Mouse (Mus musculus) cerebellum, adult 8-10 months (tissue): Measurements from ENCODE around the gene March4.
A peak's percentile ranks its signal among the peaks of the same experiment; 100 is the strongest.

Experiments
- DNase-seq: peaks from one replicate; pipeline ENCODE4 v3.0.0; 2022

The March4 gene

GRCm38 (mm10) chr1:72536611-72537351, at the start of gene March4:
Gene March4 (minus strand): TSS chr1:72536930.
- peak; percentile 46 for DNase-seq

DNA sequence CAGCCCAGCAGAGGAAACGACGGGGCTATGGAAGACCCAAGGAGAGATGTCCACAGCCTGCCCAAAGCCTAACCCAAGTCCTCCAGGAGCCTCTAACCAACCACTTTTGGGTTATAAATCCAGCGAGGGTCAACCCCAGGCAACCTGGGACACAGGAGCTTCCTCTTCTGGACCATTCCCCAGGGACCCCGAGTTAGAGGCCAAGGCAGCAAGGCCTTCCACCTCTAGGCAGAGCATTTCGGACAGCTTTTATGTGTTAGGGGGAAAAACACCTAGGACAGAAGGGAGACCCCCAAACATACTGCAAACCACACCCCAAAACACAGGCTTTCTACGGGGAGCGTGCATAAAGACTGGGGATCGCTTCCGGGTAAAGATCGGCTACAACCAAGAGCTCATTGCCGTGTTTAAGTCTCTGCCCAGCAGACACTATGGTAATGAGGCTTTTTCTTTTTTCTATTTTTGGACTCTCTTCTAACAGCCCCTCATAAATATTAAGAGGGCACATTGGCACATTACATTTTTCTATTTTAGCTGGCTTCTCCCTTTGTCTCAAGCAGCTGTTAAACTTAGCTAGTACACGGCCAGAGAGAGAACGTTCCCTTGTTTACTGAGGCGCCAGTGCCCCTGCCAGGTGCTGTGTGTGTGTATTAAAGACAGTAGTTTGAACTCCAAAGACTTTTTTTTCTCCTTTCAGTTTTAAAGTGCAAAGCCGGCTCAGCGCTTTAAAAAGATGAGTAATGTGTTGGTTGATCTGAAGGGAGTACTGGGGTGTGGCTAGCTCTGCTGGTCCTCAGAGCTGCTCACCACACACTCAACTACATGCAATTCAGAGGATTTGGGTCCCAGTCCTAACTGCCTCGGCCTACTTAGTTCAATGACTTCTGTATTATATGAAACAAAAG, 49.5 kb upstream of the March4 start:
- no peak for DNase-seq

DNA sequence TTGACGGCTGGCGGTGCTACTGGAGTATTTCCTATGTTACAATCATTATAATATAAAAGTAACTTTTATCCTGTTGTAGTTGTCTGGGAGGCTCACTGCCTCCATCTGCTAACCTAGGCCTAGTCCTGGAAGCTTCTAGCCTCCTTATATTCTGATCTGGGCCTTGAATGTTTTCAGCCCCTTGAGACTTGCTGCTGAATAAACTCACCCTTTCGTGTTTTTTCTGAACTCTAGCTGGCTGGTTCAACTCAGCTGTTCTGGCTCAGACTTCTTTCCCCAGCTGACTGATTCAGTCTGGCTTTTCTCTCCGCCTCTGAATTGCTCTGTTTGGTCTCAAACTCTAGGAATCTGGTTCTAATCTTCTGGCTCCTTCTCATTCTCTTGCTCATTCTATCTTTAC, 47.2 kb upstream of the March4 start:
- DNase-seq = no peak

DNA sequence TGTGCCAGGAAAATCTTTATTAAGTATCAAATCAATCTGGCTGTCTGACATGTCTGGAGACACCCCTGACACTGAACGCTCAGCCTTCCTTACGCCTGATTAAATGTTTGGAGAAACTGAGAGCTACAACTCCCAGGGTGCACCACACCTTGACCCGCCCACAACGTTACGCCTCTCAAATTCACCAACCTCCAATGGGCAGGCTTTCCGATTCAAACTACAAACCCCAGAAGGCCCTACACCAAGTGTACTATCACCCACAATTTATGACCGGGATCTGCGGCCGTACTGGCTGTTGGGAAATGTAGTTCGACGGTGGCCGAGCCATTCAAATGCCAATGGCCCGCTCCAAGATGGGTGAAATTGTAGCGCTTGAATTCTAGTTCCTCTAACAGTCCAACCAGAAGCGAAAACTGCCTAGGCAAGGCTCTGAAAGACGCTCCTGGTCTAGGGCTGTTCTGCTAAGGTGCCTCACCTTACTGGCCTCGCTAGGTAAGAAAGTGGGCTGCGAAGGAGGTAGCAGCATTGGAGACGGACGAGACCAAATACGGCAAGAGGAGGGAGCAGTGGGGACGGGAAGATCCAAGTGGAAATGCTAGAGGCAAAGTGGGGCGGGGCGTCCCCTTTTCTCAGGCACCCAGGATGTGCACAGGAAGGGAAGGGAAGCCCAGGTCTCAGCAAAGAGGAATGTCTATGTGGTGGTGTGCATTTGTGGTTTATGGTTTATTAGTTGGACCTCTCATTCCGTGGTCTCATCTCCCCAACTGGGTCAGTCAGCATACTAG, 46.4 kb upstream of the March4 start, which contains the start of gene Smarcal1:
Gene Smarcal1 (plus strand): TSS at position 305 of the 785 bp plus-strand sequence.
- DNase-seq = peak; percentile 94

DNA sequence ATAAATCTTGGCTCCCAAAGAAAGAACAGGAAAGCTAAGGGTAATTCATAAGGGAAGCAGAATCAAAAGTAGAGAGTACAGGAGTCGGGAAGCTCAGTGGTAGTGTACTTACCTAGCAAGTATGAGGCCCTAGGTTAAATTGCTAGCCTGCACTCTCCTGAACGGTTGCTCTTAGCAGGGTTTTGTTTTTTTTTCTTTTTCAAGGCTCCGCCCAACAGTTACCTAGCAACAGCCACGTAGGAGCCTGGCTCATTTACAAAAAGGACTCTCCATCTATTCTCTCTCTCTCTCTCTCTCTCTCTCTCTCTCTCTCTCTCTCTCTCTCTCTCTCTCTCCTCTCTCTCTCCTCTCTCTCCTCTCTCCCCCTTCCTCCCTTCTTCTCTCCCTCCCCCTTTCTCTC, 42.1 kb upstream of the March4 start:
- DNase-seq = no peak

DNA sequence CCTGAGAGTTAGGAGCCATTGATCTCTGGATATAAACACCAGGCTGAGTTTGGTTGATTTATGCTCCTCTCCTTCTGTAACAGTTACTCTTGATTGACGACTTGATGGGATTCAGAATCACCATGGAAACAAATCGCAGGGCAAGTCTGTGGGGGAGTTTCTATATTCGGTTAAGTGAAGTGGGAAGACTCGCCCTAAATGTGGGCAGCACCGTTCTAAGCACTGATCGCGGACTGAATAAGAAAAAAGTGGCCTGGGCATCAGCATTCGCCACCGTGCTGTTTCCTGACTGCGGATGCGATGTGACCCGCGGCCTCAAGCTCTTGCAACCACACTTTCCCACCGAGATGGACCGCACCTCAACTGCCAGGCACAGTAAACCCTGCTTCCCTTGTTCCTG, 41.6 kb upstream of the March4 start:
- no peak for DNase-seq

DNA sequence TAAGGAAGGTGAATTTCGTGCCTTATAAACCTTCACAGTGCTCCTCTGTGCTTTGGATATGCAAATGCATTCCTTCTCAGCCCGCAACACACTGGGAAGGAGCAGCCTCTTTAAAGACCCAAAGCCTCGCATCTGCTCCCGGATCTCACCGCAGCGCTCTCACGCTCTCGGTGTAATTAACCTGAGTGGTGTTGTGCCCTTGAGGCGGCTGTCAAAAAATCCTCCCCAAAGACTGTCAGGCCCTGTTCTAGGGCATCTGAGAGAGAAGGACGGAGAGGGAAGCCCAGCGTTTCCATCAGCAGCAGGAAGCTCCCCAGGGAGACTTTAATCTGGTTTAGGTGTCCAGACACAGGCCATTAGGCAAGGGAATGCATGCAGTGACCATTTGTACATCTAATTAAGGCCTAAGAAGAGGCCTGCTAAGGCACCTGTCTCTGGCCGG, 40.8 kb upstream of the March4 start:
- DNase-seq = no peak

DNA sequence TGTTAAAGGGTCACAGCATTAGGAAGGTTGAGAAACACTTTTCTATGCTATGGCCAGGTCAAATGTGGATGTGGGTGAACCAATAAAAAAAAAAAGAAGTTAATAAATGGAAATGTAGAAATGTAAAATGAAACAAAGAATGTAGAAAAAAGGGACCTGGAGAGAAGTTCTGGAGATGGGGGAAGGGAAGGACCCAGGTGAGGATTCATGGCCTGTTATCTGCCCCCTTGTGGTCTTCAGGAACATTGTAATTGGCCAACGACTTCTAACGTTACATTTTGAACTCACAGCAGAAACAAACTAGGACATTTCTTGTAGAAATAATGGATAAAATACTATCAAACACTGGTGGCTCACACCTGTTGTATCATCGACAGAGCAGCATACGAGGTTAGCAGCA, 38.4 kb upstream of the March4 start:
- DNase-seq = no peak

DNA sequence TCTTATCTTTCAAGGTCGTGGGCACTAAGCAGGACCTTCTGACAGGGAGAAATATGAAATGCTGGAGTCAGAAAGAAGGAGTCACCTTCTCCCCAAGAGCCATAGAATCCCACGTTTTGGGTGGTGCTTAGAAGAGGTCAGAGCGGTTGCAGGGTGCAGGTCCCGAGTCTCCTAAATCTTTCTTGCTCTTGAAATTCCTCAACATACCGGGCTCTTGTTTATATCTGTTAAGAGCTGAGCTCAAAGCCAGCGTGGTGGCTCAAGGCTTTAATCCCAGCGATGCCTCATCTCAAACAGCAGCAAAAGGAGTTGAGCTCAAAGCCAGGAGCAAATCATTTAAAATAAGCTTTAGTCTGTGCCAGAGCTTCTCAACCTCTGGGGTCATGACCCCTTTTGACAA, 37.9 kb upstream of the March4 start:
- no peak for DNase-seq

GRCm38 (mm10) chr1:72574047-72574446, 37.3 kb upstream of the March4 start:
- no peak for DNase-seq

DNA sequence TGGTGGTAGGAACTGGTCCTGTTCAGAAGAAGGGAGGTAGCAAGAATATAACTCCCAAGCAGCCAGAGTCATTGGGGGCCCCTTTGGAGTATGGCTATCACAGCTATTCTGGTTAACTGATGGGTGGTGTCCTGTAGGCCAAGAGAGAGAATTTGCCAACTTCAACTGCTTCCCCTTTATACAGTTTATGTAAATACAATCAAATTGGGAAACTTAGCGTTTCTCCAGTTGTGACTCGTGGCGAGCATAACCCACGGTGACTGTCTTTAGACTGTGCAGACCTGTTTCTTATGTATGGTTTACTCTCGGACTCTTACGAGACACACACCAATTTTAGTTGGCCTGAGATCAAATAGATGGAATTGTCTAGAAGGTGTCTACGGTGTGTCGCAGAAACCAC, 32.0 kb upstream of the March4 start:
- no peak for DNase-seq

DNA sequence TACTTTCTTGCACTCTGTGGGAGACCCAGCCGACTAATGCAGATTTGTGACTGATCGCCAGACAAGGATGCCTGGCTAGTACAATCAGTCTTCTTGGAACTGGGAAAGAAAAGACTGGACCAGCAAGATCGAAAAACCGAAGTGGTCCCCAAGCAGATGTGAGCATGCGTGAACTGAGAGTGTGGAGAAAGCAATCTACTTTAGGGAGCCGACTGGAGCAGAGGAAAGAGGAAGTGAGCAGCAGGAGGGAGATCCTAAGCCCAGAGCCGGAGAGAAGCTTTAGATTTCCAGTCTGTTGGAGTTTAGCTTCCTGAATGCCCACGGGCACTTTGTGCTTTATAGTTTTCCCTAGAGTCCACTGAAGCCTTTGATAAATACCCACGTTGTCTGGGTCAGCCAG, 30.3 kb upstream of the March4 start:
- no peak for DNase-seq

DNA sequence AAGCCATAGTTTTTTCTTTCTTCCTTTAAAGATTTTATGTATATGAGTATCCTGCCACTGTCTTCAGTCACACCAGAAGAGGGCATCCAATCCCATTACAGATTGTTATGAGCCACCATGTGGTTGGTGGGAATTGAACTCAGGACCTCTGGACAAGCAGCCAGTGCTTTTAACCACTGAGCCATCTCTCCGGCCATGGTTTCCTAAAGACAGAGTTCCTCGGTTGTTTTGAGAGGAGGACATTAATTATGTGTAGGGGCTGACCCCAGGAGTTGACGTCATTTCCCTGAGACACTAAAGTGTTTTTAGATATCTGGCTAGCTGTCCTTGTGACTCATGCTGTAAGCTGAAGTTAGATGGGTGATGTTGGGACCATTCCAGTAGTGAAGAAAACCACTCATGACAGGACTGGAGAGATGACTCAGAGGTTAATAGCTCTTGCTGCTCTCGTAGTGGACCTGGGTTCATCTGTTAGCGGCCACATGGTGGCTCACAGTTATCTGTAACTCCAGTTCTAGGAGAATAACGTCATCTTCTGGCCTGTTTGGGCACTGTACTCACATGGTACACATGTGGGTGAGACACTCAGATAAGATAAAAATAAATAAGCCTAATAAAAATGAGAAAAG, 27.7 kb upstream of the March4 start:
- DNase-seq = no peak

- DNase-seq = peak; percentile 77
Measured at GRCm38 (mm10) chr1:72558625-72559024, 21.9 kb upstream of the March4 start.

DNA sequence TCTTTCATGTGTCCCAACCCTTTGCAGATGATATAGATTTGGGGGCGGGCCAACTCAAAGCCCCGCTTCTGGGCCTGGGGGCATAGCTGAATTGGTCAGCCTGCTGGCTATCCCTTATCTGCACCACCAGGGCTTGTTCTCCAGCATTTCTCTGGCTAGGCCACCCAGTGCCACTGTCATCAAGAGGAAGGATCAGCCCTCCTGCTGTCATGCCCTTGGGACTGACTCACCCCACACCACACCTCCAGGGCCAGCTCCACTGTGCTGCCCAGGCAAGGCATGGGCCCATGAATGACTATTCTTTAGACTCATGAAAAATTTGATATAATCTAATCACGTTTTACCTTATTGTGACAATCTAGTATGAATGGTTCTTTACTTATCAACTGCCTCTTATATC, 19.7 kb upstream of the March4 start:
- DNase-seq = no peak

DNA sequence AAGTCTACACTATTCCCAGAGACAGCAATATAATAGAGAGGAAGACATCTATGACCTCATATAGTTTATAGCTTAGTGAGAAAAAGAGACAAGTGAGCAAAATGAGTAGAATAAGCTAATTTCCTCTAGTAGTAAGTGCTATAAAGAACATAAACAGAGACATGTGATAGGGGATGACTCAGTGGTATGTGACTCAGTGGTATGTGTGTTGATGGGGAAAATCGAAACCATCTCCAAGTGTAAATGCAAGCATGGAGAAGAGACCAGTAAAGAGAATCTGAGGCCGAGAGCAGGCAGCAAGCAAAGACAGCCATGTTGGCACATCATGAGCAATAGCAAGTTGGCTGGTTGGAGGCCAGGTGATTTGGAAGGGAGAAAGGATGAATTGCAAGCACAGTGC, 13.6 kb upstream of the March4 start:
- no peak for DNase-seq

- no peak for DNase-seq
Measured at GRCm38 (mm10) chr1:72538266-72538665, 1.5 kb upstream of the March4 start.

- DNase-seq = peak; percentile 13
Measured at GRCm38 (mm10) chr1:72535725-72536571, 782 bp downstream of the March4 start.

GRCm38 (mm10) chr1:72533439-72533838, 3.3 kb downstream of the March4 start:
- DNase-seq = no peak

DNA sequence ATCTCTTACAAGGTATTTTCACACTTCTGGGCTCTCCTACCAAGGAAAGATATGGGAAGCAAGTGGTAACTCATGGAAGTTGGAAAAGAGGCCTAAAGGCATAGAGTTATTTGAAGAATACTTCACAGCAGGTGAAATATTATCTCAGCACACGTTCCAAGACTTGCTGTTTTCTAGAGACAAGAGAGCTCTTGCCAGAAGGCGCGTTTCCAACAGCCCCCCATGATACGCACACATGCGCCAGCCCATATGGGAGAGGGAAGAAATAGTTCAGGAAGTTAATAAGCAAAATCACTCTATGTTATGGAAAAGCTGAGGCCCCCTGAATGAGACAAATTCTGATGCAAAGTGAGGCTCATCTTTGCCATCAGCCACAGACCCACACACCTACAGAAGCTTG, 3.8 kb downstream of the March4 start:
- DNase-seq = no peak

DNA sequence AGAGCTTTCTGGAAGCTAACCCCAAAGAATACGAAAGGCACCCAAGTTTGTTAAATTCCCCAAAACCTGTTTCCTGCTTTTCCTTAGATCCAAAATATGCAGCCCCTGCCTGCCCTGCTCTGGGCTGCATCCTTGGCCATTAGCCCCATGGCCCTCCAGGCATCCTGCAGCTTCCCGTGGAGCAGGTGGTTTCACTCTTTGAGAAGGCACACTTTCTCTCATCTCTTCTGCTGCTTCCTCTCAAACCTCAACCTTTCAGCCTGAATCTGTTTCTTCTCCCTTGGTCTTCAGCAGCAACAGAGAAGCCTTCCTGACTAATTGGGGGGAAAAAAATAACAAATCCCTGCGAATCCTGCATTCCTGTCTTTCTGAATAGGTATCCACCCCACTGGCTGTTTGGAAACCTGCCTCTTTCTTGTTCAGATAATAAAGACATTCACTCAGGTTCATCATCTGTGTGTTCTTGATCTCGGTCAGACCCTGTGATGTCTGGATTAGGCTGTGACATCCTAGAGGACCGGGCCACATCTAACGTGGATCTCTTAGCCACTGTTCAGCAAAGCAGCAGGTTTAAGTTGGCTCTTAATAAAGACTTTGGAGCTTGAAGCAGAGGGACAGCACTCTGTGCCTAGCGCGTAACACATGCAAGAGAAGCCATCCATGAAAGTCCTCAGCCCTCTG, 6.1 kb downstream of the March4 start:
- DNase-seq = no peak
